Mouse (Mus musculus) hindbrain, embryonic 14.5 days (tissue): Measurements from ENCODE around the gene Gm21149. TPM values are rescaled to one million over a fixed set of nuclear protein-coding genes. Genes with fewer than 3 reads are reported as not detected.
"Not testable (repeated sequence)": the region's sequence is repeated elsewhere in the genome, so short reads cannot be mapped to it uniquely, and the experiment has no call there.

Experiments
- ATAC-seq: fragments of 200-750 bp; cut with Nextera tagmentation; 2 replicates; pipeline ENCODE4 v1.8.0; 2017; ENCODE audit warnings: moderate number of reproducible peaks, mild to moderate bottlenecking, moderate TSS enrichment, moderate library complexity; ENCODE audit not compliant: low FRiP score
- DNase-seq: peaks from one replicate; pipeline ENCODE4 v3.0.0-alpha.2; 2015; ENCODE audit warnings: low spot score
- H3K27ac ChIP-seq: fragments of 300-500 bp; sonication (generic); 2 replicates; pipeline ENCODE4 v1.5.1; 2014; ENCODE audit warnings: mild to moderate bottlenecking, moderate library complexity
- H3K27me3 ChIP-seq: fragments of 300-500 bp; sonication (generic); 2 replicates; pipeline ENCODE4 v1.6.1; 2014; ENCODE audit warnings: mild to moderate bottlenecking, low read length, mixed read lengths; ENCODE audit not compliant: control insufficient read depth, insufficient read depth
- H3K36me3 ChIP-seq: fragments of 300-500 bp; sonication (generic); replicated peaks from 2 replicates; pipeline ENCODE4 v1.6.1; 2014; ENCODE audit not compliant: control insufficient read depth, insufficient read depth
- H3K4me1 ChIP-seq: fragments of 300-500 bp; sonication (generic); replicated peaks from 2 replicates; pipeline ENCODE4 v1.6.1; 2014; ENCODE audit warnings: antibody characterized with exemption, low read length, mixed read lengths; ENCODE audit not compliant: control insufficient read depth, insufficient read depth
- H3K4me2 ChIP-seq: fragments of 300-500 bp; sonication (generic); replicated peaks from 2 replicates; pipeline ENCODE4 v1.6.1; 2014; ENCODE audit warnings: mild to moderate bottlenecking, moderate library complexity
- H3K4me3 ChIP-seq: fragments of 300-500 bp; sonication (generic); replicated peaks from 2 replicates; pipeline ENCODE4 v1.5.1; 2014; ENCODE audit warnings: mild to moderate bottlenecking, low read length
- H3K9ac ChIP-seq: fragments of 300-500 bp; sonication (generic); 2 replicates; pipeline ENCODE4 v1.6.1; 2014
- H3K9me3 ChIP-seq: fragments of 300-500 bp; sonication (generic); 2 replicates; pipeline ENCODE4 v1.6.1; 2016; ENCODE audit warnings: low read length; ENCODE audit not compliant: control insufficient read depth
- WGBS: fragments of 180-500 bp; shearing (Covaris S2); extraction: QIAGEN DNeasy Blood & Tissue Kit; methylation state at CpG from one replicate; pipeline ENCODE4 v1.1.7; 2014; 5-methylcytosine and 5-hydroxymethylcytosine counted together
- polyA plus RNA-seq: library from polyadenylated mRNA; unstranded; fragments of >200 nt; fragmentation: Nextera tagmentation; extraction: Ambion mirVana; gene quantifications from 2 replicates; pipeline ENCODE4 v1.2.1, GENCODE M21; 2014

The Gm21149 gene
- polyA plus RNA-seq: not detected in 2 replicates

GRCm38 (mm10) chr5:15476423-15476822, at the start of gene Gm21149:
TSS of gene Gm21149 (minus strand) at chr5:15476523.
- not testable (repeated sequence) for H3K4me2 ChIP-seq, H3K27ac ChIP-seq, H3K4me3 ChIP-seq, H3K36me3 ChIP-seq, H3K4me1 ChIP-seq, H3K9ac ChIP-seq, H3K27me3 ChIP-seq, ATAC-seq, DNase-seq
- 54% methylated on average over 1 of the region's 1 CpGs for WGBS
- H3K9me3 ChIP-seq: peaks cover 30% of the 10 kb centered on the region

- not testable (repeated sequence) for H3K4me2 ChIP-seq, H3K27ac ChIP-seq, H3K4me1 ChIP-seq, H3K9ac ChIP-seq, H3K36me3 ChIP-seq, H3K27me3 ChIP-seq, ATAC-seq, H3K4me3 ChIP-seq, DNase-seq
- peaks cover 11% of the 10 kb centered on the region for H3K9me3 ChIP-seq
Observed at GRCm38 (mm10) chr5:15522470-15522869, 46.1 kb upstream of the Gm21149 start.

GRCm38 (mm10) chr5:15522028-15522427, 45.7 kb upstream of the Gm21149 start:
- DNase-seq (peak; percentile 14), ATAC-seq (0 out of 2 replicates have a peak, but pooled peaks have one; percentile 59)
- not testable (repeated sequence) for H3K9ac ChIP-seq, H3K9me3 ChIP-seq, H3K4me2 ChIP-seq, H3K27ac ChIP-seq, H3K36me3 ChIP-seq, H3K4me3 ChIP-seq, H3K27me3 ChIP-seq, H3K4me1 ChIP-seq
- WGBS: 41% methylated on average over 2 of the region's 2 CpGs

- not testable (repeated sequence) for H3K36me3 ChIP-seq, H3K27ac ChIP-seq, H3K27me3 ChIP-seq, H3K4me3 ChIP-seq, H3K4me2 ChIP-seq, H3K4me1 ChIP-seq, H3K9me3 ChIP-seq, ATAC-seq, DNase-seq, H3K9ac ChIP-seq
- WGBS: 22% methylated on average over 5 of the region's 5 CpGs
Observed at GRCm38 (mm10) chr5:15520418-15520817, 44.1 kb upstream of the Gm21149 start.

- not testable (repeated sequence) for H3K36me3 ChIP-seq, H3K9ac ChIP-seq, H3K27me3 ChIP-seq, H3K4me3 ChIP-seq, H3K27ac ChIP-seq, H3K4me2 ChIP-seq, H3K4me1 ChIP-seq, H3K9me3 ChIP-seq
- 79% methylated on average over 2 of the region's 2 CpGs for WGBS
- DNase-seq: peak; percentile 21
- ATAC-seq: peak; percentile 43; the same call in 1 of the 2 replicates
Observed at GRCm38 (mm10) chr5:15517150-15517549, 40.8 kb upstream of the Gm21149 start.

GRCm38 (mm10) chr5:15512236-15512635, 35.9 kb upstream of the Gm21149 start:
- H3K9me3 ChIP-seq: peaks cover 35% of the 10 kb centered on the region
- H3K4me3 ChIP-seq, H3K36me3 ChIP-seq, H3K27me3 ChIP-seq, DNase-seq, H3K4me1 ChIP-seq, H3K9ac ChIP-seq, H3K4me2 ChIP-seq, H3K27ac ChIP-seq: not testable (repeated sequence)
- 70% methylated on average over 3 of the region's 3 CpGs for WGBS
- ATAC-seq: peak; percentile 70; the same call in 1 of the 2 replicates

- H3K9me3 ChIP-seq: peaks cover 46% of the 10 kb centered on the region
- 89% methylated on average over 1 of the region's 1 CpGs for WGBS
- not testable (repeated sequence) for H3K27me3 ChIP-seq, H3K4me3 ChIP-seq, H3K27ac ChIP-seq, H3K9ac ChIP-seq, DNase-seq, H3K4me1 ChIP-seq, H3K4me2 ChIP-seq, H3K36me3 ChIP-seq
- ATAC-seq: 0 out of 2 replicates have a peak, but pooled peaks have one; percentile 59
Observed at GRCm38 (mm10) chr5:15509911-15510310, 33.6 kb upstream of the Gm21149 start.

- not testable (repeated sequence) for H3K27ac ChIP-seq, H3K4me2 ChIP-seq, H3K9ac ChIP-seq, H3K36me3 ChIP-seq, DNase-seq, ATAC-seq, H3K27me3 ChIP-seq, H3K4me1 ChIP-seq, H3K4me3 ChIP-seq
- peaks cover 46% of the 10 kb centered on the region for H3K9me3 ChIP-seq
- 69% methylated on average over 6 of the region's 6 CpGs for WGBS
Observed at GRCm38 (mm10) chr5:15508460-15509451, 32.4 kb upstream of the Gm21149 start.

GRCm38 (mm10) chr5:15507757-15508459, 31.6 kb upstream of the Gm21149 start:
- H3K4me2 ChIP-seq, H3K36me3 ChIP-seq, H3K27me3 ChIP-seq, H3K4me1 ChIP-seq, H3K4me3 ChIP-seq, H3K27ac ChIP-seq, H3K9ac ChIP-seq: not testable (repeated sequence)
- peaks cover 43% of the 10 kb centered on the region for H3K9me3 ChIP-seq
- peak; percentile 64; the same call in 1 of the 2 replicates for ATAC-seq
- WGBS: 71% methylated on average over 6 of the region's 6 CpGs
- DNase-seq: peak; percentile 27
